33 mouse cellular contexts compared by ENCODE assay signal in genomic region chr15:10991566-10991965, GRCm38 (mm10). TPM values are rescaled to one million over a fixed set of nuclear protein-coding genes. Genes with fewer than 3 reads are reported as not detected.
DNase-seq lines count a peak whose midpoint lies in the region; ATAC-seq and TF ChIP-seq lines count a peak whose summit lies in the region.
"Had no signal": no experiment of that assay in that cellular context is flagged by ENCODE, and none has a peak within 500 bp of the region (broad histone marks: within the 10 kb centered on the region; RNA-seq: fewer than 3 reads in every experiment).

No protein-coding gene starts in this region.

- no peak overlapping the region for H3K9ac ChIP-seq in forebrain, postnatal 0 days
- no peak overlapping the region for H3K9ac ChIP-seq in forebrain, embryonic 14.5 days (ENCODE audit: low read length)
- H3K9ac ChIP-seq in kidney, postnatal 0 days (ENCODE audit: low read depth, low read length) = no peak overlapping the region
- H3K9ac ChIP-seq in midbrain, postnatal 0 days (replicated peaks; ENCODE audit: low read length, poor library complexity, severe bottlenecking) = no peak overlapping the region
- H3K9ac ChIP-seq in midbrain, embryonic 13.5 days (replicated peaks) = no peak overlapping the region
- no peak overlapping the region for H3K9ac ChIP-seq in stomach, postnatal 0 days (ENCODE audit: low read length)
- H3K9ac ChIP-seq: embryonic facial prominence, embryonic 15.5 days; forebrain, embryonic 15.5 days; heart, embryonic 15.5 days; limb, embryonic 12.5 days; liver, embryonic 12.5 days; lung, embryonic 15.5 days; neural tube, embryonic 15.5 days had no signal

- H3K4me3 ChIP-seq in forebrain, postnatal 0 days (ENCODE audit: low read depth, low read length) = no peak overlapping the region
- no peak overlapping the region for H3K4me3 ChIP-seq in forebrain, embryonic 14.5 days (ENCODE audit: low read depth, low read length)
- no peak overlapping the region for H3K4me3 ChIP-seq in kidney, postnatal 0 days (replicated peaks; ENCODE audit: low read depth, low read length)
- no peak overlapping the region for H3K4me3 ChIP-seq in midbrain, postnatal 0 days (ENCODE audit: low read depth, low read length)
- no peak overlapping the region for H3K4me3 ChIP-seq in midbrain, embryonic 13.5 days (replicated peaks)
- H3K4me3 ChIP-seq in stomach, postnatal 0 days (ENCODE audit: low read depth, low read length) = no peak overlapping the region
- H3K4me3 ChIP-seq: embryonic facial prominence, embryonic 15.5 days; forebrain, embryonic 15.5 days; heart, embryonic 15.5 days; hindbrain, embryonic 10.5 days; limb, embryonic 12.5 days; liver, embryonic 12.5 days; lung, embryonic 15.5 days; midbrain, embryonic 10.5 days; neural tube, embryonic 15.5 days had no signal

- no peak for ATAC-seq in forebrain, postnatal 0 days
- no peak for ATAC-seq in forebrain, embryonic 14.5 days
- no peak for ATAC-seq in kidney, postnatal 0 days (replicated peaks; ENCODE audit: low FRiP score, low read depth)
- no peak for ATAC-seq in midbrain, postnatal 0 days (ENCODE audit: low FRiP score)
- ATAC-seq in midbrain, embryonic 13.5 days = no peak
- ATAC-seq in stomach, postnatal 0 days (ENCODE audit: low FRiP score, low TSS enrichment) = no peak
- ATAC-seq: forebrain, embryonic 15.5 days; hindbrain, embryonic 16.5 days; liver, embryonic 12.5 days had no signal

- 0 out of 2 replicates have a peak, but pooled peaks cover 7% of the 10 kb centered on the region for H3K36me3 ChIP-seq in forebrain, postnatal 0 days (ENCODE audit: insufficient read depth)
- peaks cover 3% of the 10 kb centered on the region; the same call in 1 of the 2 replicates for H3K36me3 ChIP-seq in forebrain, embryonic 14.5 days (ENCODE audit: control insufficient read depth, insufficient read depth, low read length)
- H3K36me3 ChIP-seq in kidney, postnatal 0 days (ENCODE audit: insufficient read depth, low read length) = peaks cover 16% of the 10 kb centered on the region; the same call in 1 of the 2 replicates
- no peaks in the 10 kb centered on the region for H3K36me3 ChIP-seq in midbrain, postnatal 0 days (ENCODE audit: insufficient read depth, low read length)
- H3K36me3 ChIP-seq in midbrain, embryonic 13.5 days = peaks cover 10% of the 10 kb centered on the region; the same call in 1 of the 2 replicates
- H3K36me3 ChIP-seq in stomach, postnatal 0 days (ENCODE audit: control insufficient read depth, insufficient read depth, low read length) = 0 out of 2 replicates have a peak, but pooled peaks cover 4% of the 10 kb centered on the region
- H3K36me3 ChIP-seq: lung, embryonic 15.5 days; midbrain, embryonic 10.5 days had no signal

- 0 out of 2 replicates have a peak, but pooled peaks have one; percentile 21 for TF ChIP-seq CTCF in forebrain, postnatal 0 days (IDR thresholded peaks at IDR 0.05; ENCODE audit: low read depth)
- peak; percentile 49 for TF ChIP-seq CTCF in kidney, postnatal 0 days (IDR thresholded peaks at IDR 0.05; ENCODE audit: low read depth)
- peak; percentile 23 for TF ChIP-seq CTCF in midbrain, postnatal 0 days (IDR thresholded peaks at IDR 0.05)
- peak; percentile 47 for TF ChIP-seq CTCF in stomach, postnatal 0 days (IDR thresholded peaks at IDR 0.05; ENCODE audit: low read depth)

- H3K27ac ChIP-seq in forebrain, postnatal 0 days (ENCODE audit: low read depth, low read length) = no peak overlapping the region
- no peak overlapping the region for H3K27ac ChIP-seq in forebrain, embryonic 14.5 days (ENCODE audit: low read depth, low read length)
- no peak overlapping the region for H3K27ac ChIP-seq in kidney, postnatal 0 days
- H3K27ac ChIP-seq in midbrain, postnatal 0 days (ENCODE audit: low read depth, low read length) = no peak overlapping the region
- no peak overlapping the region for H3K27ac ChIP-seq in midbrain, embryonic 13.5 days
- no peak overlapping the region for H3K27ac ChIP-seq in stomach, postnatal 0 days (replicated peaks)
- H3K27ac ChIP-seq: embryonic facial prominence, embryonic 15.5 days; forebrain, embryonic 15.5 days; heart, embryonic 15.5 days; hindbrain, embryonic 10.5 days; limb, embryonic 12.5 days; liver, embryonic 12.5 days; lung, embryonic 15.5 days; macrophage; midbrain, embryonic 10.5 days; neural tube, embryonic 15.5 days had no signal

- H3K9me3 ChIP-seq in forebrain, postnatal 0 days (ENCODE audit: low read length) = no peaks in the 10 kb centered on the region
- H3K9me3 ChIP-seq in forebrain, embryonic 14.5 days (replicated peaks; ENCODE audit: control insufficient read depth, low read length) = no peaks in the 10 kb centered on the region
- H3K9me3 ChIP-seq in kidney, postnatal 0 days (replicated peaks; ENCODE audit: low read length) = no peaks in the 10 kb centered on the region
- H3K9me3 ChIP-seq in midbrain, postnatal 0 days (ENCODE audit: low read length) = no peaks in the 10 kb centered on the region
- no peaks in the 10 kb centered on the region for H3K9me3 ChIP-seq in midbrain, embryonic 13.5 days
- no peaks in the 10 kb centered on the region for H3K9me3 ChIP-seq in stomach, postnatal 0 days (ENCODE audit: control insufficient read depth, low read length)
- H3K9me3 ChIP-seq: embryonic facial prominence, embryonic 15.5 days; forebrain, embryonic 15.5 days; heart, embryonic 15.5 days; hindbrain, embryonic 10.5 days; limb, embryonic 12.5 days; liver, embryonic 12.5 days; lung, embryonic 15.5 days; midbrain, embryonic 10.5 days; neural tube, embryonic 15.5 days had no signal

- no peak for DNase-seq in forebrain, postnatal 0 days
- no peak for DNase-seq in forebrain, embryonic 14.5 days (ENCODE audit: low spot score)
- no peak for DNase-seq in kidney, postnatal 0 days (ENCODE audit: low spot score)
- DNase-seq in kidney, adult 11 months = no peak
- DNase-seq in midbrain, postnatal 0 days (ENCODE audit: low spot score) = no peak
- DNase-seq in stomach, postnatal 0 days (ENCODE audit: low spot score) = no peak
- no peak for DNase-seq in embryo, embryonic 10.5 days (ENCODE audit: low spot score)
- DNase-seq: B cell, adult 2 months; cerebellum, adult 2 months; cerebellum, postnatal 36 days; gastrocnemius, postnatal 25 days; kidney, adult 18-20 months; kidney, postnatal 10 days; right cerebral cortex, adult 18-20 months; right cerebral cortex, postnatal 4 days; thymus, postnatal 36 days had no signal

- 87% methylated on average over 1 of the region's 1 CpGs for WGBS in forebrain, postnatal 0 days
- WGBS in forebrain, embryonic 14.5 days = 88% methylated on average over 1 of the region's 1 CpGs
- 97% methylated on average over 1 of the region's 1 CpGs for WGBS in kidney, postnatal 0 days
- 97% methylated on average over 1 of the region's 1 CpGs for WGBS in midbrain, postnatal 0 days
- WGBS in midbrain, embryonic 13.5 days = 97% methylated on average over 1 of the region's 1 CpGs
- 60% methylated on average over 1 of the region's 1 CpGs for WGBS in stomach, postnatal 0 days

- H3K4me2 ChIP-seq in forebrain, postnatal 0 days (ENCODE audit: low read depth) = no peak overlapping the region
- no peak overlapping the region for H3K4me2 ChIP-seq in forebrain, embryonic 14.5 days (ENCODE audit: low read length)
- no peak overlapping the region for H3K4me2 ChIP-seq in kidney, postnatal 0 days (ENCODE audit: low read length)
- no peak overlapping the region for H3K4me2 ChIP-seq in midbrain, postnatal 0 days (ENCODE audit: low read depth, low read length, poor library complexity, severe bottlenecking)
- no peak overlapping the region for H3K4me2 ChIP-seq in midbrain, embryonic 13.5 days (replicated peaks)
- H3K4me2 ChIP-seq in stomach, postnatal 0 days (replicated peaks; ENCODE audit: low read depth) = no peak overlapping the region
- H3K4me2 ChIP-seq: embryonic facial prominence, embryonic 15.5 days; forebrain, embryonic 15.5 days; heart, embryonic 15.5 days; limb, embryonic 12.5 days; liver, embryonic 12.5 days; lung, embryonic 15.5 days; neural tube, embryonic 15.5 days had no signal

- no peaks in the 10 kb centered on the region for H3K27me3 ChIP-seq in forebrain, postnatal 0 days (ENCODE audit: insufficient read depth, low read length)
- H3K27me3 ChIP-seq in forebrain, embryonic 14.5 days (replicated peaks; ENCODE audit: control insufficient read depth, insufficient read depth, low read length) = no peaks in the 10 kb centered on the region
- H3K27me3 ChIP-seq in kidney, postnatal 0 days (ENCODE audit: insufficient read depth, low read length) = no peaks in the 10 kb centered on the region
- H3K27me3 ChIP-seq in midbrain, postnatal 0 days (ENCODE audit: insufficient read depth, low read length) = no peaks in the 10 kb centered on the region
- no peaks in the 10 kb centered on the region for H3K27me3 ChIP-seq in midbrain, embryonic 13.5 days
- no peaks in the 10 kb centered on the region for H3K27me3 ChIP-seq in stomach, postnatal 0 days (ENCODE audit: control insufficient read depth, insufficient read depth, low read length)
- H3K27me3 ChIP-seq: embryonic facial prominence, embryonic 15.5 days; forebrain, embryonic 15.5 days; heart, embryonic 15.5 days; limb, embryonic 12.5 days; liver, embryonic 12.5 days; lung, embryonic 15.5 days; neural tube, embryonic 15.5 days had no signal

- TF ChIP-seq EP300 in stomach, postnatal 0 days (optimal IDR thresholded peaks at IDR 0.05) = no peak

- no peaks in the 10 kb centered on the region for H3K4me1 ChIP-seq in forebrain, postnatal 0 days (ENCODE audit: insufficient read depth)
- no peaks in the 10 kb centered on the region for H3K4me1 ChIP-seq in forebrain, embryonic 14.5 days (ENCODE audit: control insufficient read depth, insufficient read depth, low read length)
- H3K4me1 ChIP-seq in kidney, postnatal 0 days (replicated peaks; ENCODE audit: insufficient read depth, low read length) = no peaks in the 10 kb centered on the region
- no peaks in the 10 kb centered on the region for H3K4me1 ChIP-seq in midbrain, postnatal 0 days (ENCODE audit: insufficient read depth, low read length)
- H3K4me1 ChIP-seq in midbrain, embryonic 13.5 days (replicated peaks) = no peaks in the 10 kb centered on the region
- H3K4me1 ChIP-seq in stomach, postnatal 0 days (replicated peaks; ENCODE audit: control insufficient read depth, insufficient read depth) = no peaks in the 10 kb centered on the region
- H3K4me1 ChIP-seq: embryonic facial prominence, embryonic 15.5 days; forebrain, embryonic 15.5 days; heart, embryonic 15.5 days; hindbrain, embryonic 10.5 days; limb, embryonic 12.5 days; liver, embryonic 12.5 days; lung, embryonic 15.5 days; neural tube, embryonic 15.5 days had no signal

RNA-seq across cellular contexts. Expression of gene Slc45a2, which starts 9.0 kb away (rescaled TPM):
- 0.15 TPM in 1 of 2 replicates, not detected in the other for total RNA-seq in forebrain, postnatal 0 days (2014; rRNA removed)
- 0.10 TPM in 1 of 2 replicates, not detected in the other for polyA plus RNA-seq in forebrain, postnatal 0 days (2015; fragmentation: Nextera tagmentation; extraction: Ambion mirVana)
- 0.07 TPM in 1 of 2 replicates, not detected in the other for polyA plus RNA-seq in forebrain, embryonic 14.5 days (2014; fragmentation: Nextera tagmentation; extraction: Ambion mirVana)
- polyA plus RNA-seq in kidney, postnatal 0 days (2015; fragmentation: Nextera tagmentation; extraction: Ambion mirVana) = 0.04 TPM in 2 replicates
- total RNA-seq in midbrain, postnatal 0 days (2014; rRNA removed) = not detected in 2 replicates
- 0.05 TPM in 1 of 2 replicates, not detected in the other for polyA plus RNA-seq in midbrain, postnatal 0 days (2015; fragmentation: Nextera tagmentation; extraction: Ambion mirVana)
- 0.09 TPM in 1 of 2 replicates, not detected in the other for polyA plus RNA-seq in midbrain, embryonic 13.5 days (2015; fragmentation: Nextera tagmentation; extraction: Ambion mirVana)
- 0.04 TPM in 1 of 2 replicates, not detected in the other for polyA plus RNA-seq in stomach, postnatal 0 days (2015; fragmentation: Nextera tagmentation; extraction: Ambion mirVana)
- total RNA-seq: adrenal gland, postnatal 4 days; gastrocnemius, postnatal 25 days; heart, adult 8-10 months; layer of hippocampus, postnatal 25 days; left cerebral cortex, postnatal 14 days had no signal
- polyA plus RNA-seq: forebrain, embryonic 15.5 days; lung, embryonic 15.5 days; macrophage; neural tube, embryonic 15.5 days; stomach, embryonic 14.5 days had no signal

RNA-seq across cellular contexts. Expression of gene Amacr, which starts 10.0 kb away (rescaled TPM):
- total RNA-seq in forebrain, postnatal 0 days (2014; rRNA removed) = 7.7 and 10.6 TPM in 2 replicates
- 7.7 and 10.3 TPM in 2 replicates for polyA plus RNA-seq in forebrain, postnatal 0 days (2015; fragmentation: Nextera tagmentation; extraction: Ambion mirVana)
- polyA plus RNA-seq in forebrain, embryonic 14.5 days (2014; fragmentation: Nextera tagmentation; extraction: Ambion mirVana) = 11.4 and 12.9 TPM in 2 replicates
- 47.4 and 54.5 TPM in 2 replicates for polyA plus RNA-seq in kidney, postnatal 0 days (2015; fragmentation: Nextera tagmentation; extraction: Ambion mirVana)
- total RNA-seq in midbrain, postnatal 0 days (2014; rRNA removed) = 5.2 and 6.3 TPM in 2 replicates
- 9.8 and 11.1 TPM in 2 replicates for polyA plus RNA-seq in midbrain, postnatal 0 days (2015; fragmentation: Nextera tagmentation; extraction: Ambion mirVana)
- polyA plus RNA-seq in midbrain, embryonic 13.5 days (2015; fragmentation: Nextera tagmentation; extraction: Ambion mirVana) = 8.8 and 9.3 TPM in 2 replicates
- 12.3 and 12.9 TPM in 2 replicates for polyA plus RNA-seq in stomach, postnatal 0 days (2015; fragmentation: Nextera tagmentation; extraction: Ambion mirVana)

RNA-seq across cellular contexts. Expression of gene C1qtnf3, which starts 39.4 kb away (rescaled TPM):
- total RNA-seq in forebrain, postnatal 0 days (2014; rRNA removed) = 0.85 and 3.0 TPM in 2 replicates
- 0.36 and 0.56 TPM in 2 replicates for polyA plus RNA-seq in forebrain, postnatal 0 days (2015; fragmentation: Nextera tagmentation; extraction: Ambion mirVana)
- 0.15 and 0.23 TPM in 2 replicates for polyA plus RNA-seq in forebrain, embryonic 14.5 days (2014; fragmentation: Nextera tagmentation; extraction: Ambion mirVana)
- 20.1 and 24.0 TPM in 2 replicates for polyA plus RNA-seq in kidney, postnatal 0 days (2015; fragmentation: Nextera tagmentation; extraction: Ambion mirVana)
- 0.52 and 0.55 TPM in 2 replicates for total RNA-seq in midbrain, postnatal 0 days (2014; rRNA removed)
- 0.69 and 0.75 TPM in 2 replicates for polyA plus RNA-seq in midbrain, postnatal 0 days (2015; fragmentation: Nextera tagmentation; extraction: Ambion mirVana)
- polyA plus RNA-seq in midbrain, embryonic 13.5 days (2015; fragmentation: Nextera tagmentation; extraction: Ambion mirVana) = 0.30 and 0.52 TPM in 2 replicates
- polyA plus RNA-seq in stomach, postnatal 0 days (2015; fragmentation: Nextera tagmentation; extraction: Ambion mirVana) = 16.8 and 22.2 TPM in 2 replicates
- total RNA-seq: heart, adult 8-10 months; layer of hippocampus, postnatal 25 days had no signal
- polyA plus RNA-seq: macrophage had no signal

RNA-seq across cellular contexts. Expression of gene Rxfp3, which starts 46.2 kb away (rescaled TPM):
- total RNA-seq in forebrain, postnatal 0 days (2014; rRNA removed) = 3.8 and 5.3 TPM in 2 replicates
- polyA plus RNA-seq in forebrain, postnatal 0 days (2015; fragmentation: Nextera tagmentation; extraction: Ambion mirVana) = 1.4 and 3.7 TPM in 2 replicates
- 1.2 TPM in 2 replicates for polyA plus RNA-seq in forebrain, embryonic 14.5 days (2014; fragmentation: Nextera tagmentation; extraction: Ambion mirVana)
- 0.13 and 0.15 TPM in 2 replicates for polyA plus RNA-seq in kidney, postnatal 0 days (2015; fragmentation: Nextera tagmentation; extraction: Ambion mirVana)
- total RNA-seq in midbrain, postnatal 0 days (2014; rRNA removed) = 5.1 and 5.6 TPM in 2 replicates
- polyA plus RNA-seq in midbrain, postnatal 0 days (2015; fragmentation: Nextera tagmentation; extraction: Ambion mirVana) = 2.4 and 2.7 TPM in 2 replicates
- polyA plus RNA-seq in midbrain, embryonic 13.5 days (2015; fragmentation: Nextera tagmentation; extraction: Ambion mirVana) = 1.2 and 1.3 TPM in 2 replicates
- polyA plus RNA-seq in stomach, postnatal 0 days (2015; fragmentation: Nextera tagmentation; extraction: Ambion mirVana) = 0.02 and 0.04 TPM in 2 replicates
- total RNA-seq: gastrocnemius, postnatal 25 days had no signal
- polyA plus RNA-seq: macrophage had no signal

Comparison
In these comparisons a context has a peak if more than half of its experiments do, and no peak if none do; other contexts are left out.
1. RNA of gene C1qtnf3, which starts 39.4 kb away (polyA plus RNA-seq): 16.8 to 22.2 TPM in stomach, postnatal 0 days and 20.1 to 24.0 TPM in kidney, postnatal 0 days; 0.69 to 0.75 TPM in midbrain, postnatal 0 days, 0.36 to 0.56 TPM in forebrain, postnatal 0 days, 0.30 to 0.52 TPM in midbrain, embryonic 13.5 days and 0.15 to 0.23 TPM in forebrain, embryonic 14.5 days; every median in the first group is over 10 times any median in the second.
2. Peak in every context shown above with its lines, with median percentiles within 50 percentile points of each other: CTCF ChIP-seq.